Comparison of ENCODE assay signal across 28 mouse cellular contexts in genomic region chr5:9326863-9327262, GRCm38 (mm10).
DNase-seq lines count a peak whose midpoint lies in the region; ATAC-seq and TF ChIP-seq lines count a peak whose summit lies in the region.
"Had no signal": no experiment of that assay in that cellular context is flagged by ENCODE, and none has a peak within 500 bp of the region (broad histone marks: within the 10 kb centered on the region; RNA-seq: fewer than 3 reads in every experiment).

No protein-coding gene starts in this region.

- no peak overlapping the region for H3K4me2 ChIP-seq in hindbrain, embryonic 13.5 days
- no peak overlapping the region for H3K4me2 ChIP-seq in hindbrain, embryonic 12.5 days (replicated peaks)
- no peak overlapping the region for H3K4me2 ChIP-seq in hindbrain, postnatal 0 days (ENCODE audit: low read depth, low read length)
- no peak overlapping the region for H3K4me2 ChIP-seq in neural tube, embryonic 13.5 days
- H3K4me2 ChIP-seq in neural tube, embryonic 15.5 days, result no peak overlapping the region
- H3K4me2 ChIP-seq: embryonic facial prominence, embryonic 13.5 days; embryonic facial prominence, embryonic 15.5 days; forebrain, embryonic 12.5 days had no signal

- no peaks in the 10 kb centered on the region for H3K4me1 ChIP-seq in hindbrain, embryonic 13.5 days (replicated peaks)
- no peaks in the 10 kb centered on the region for H3K4me1 ChIP-seq in hindbrain, embryonic 12.5 days
- no peaks in the 10 kb centered on the region for H3K4me1 ChIP-seq in hindbrain, postnatal 0 days (ENCODE audit: insufficient read depth, low read length)
- H3K4me1 ChIP-seq in hindbrain, embryonic 10.5 days (replicated peaks), result no peaks in the 10 kb centered on the region
- H3K4me1 ChIP-seq in neural tube, embryonic 13.5 days (replicated peaks), result 0 out of 2 replicates have a peak, but pooled peaks cover 4% of the 10 kb centered on the region
- no peaks in the 10 kb centered on the region for H3K4me1 ChIP-seq in neural tube, embryonic 15.5 days
- H3K4me1 ChIP-seq: embryonic facial prominence, embryonic 13.5 days; embryonic facial prominence, embryonic 15.5 days; forebrain, embryonic 10.5 days; forebrain, embryonic 12.5 days had no signal

- WGBS in hindbrain, embryonic 13.5 days, result 54% methylated on average over 1 of the region's 1 CpGs
- 50% methylated on average over 1 of the region's 1 CpGs for WGBS in hindbrain, embryonic 12.5 days
- WGBS in hindbrain, postnatal 0 days, result 45% methylated on average over 1 of the region's 1 CpGs
- WGBS in hindbrain, embryonic 10.5 days, result 62% methylated on average over 1 of the region's 1 CpGs
- 39% methylated on average over 1 of the region's 1 CpGs for WGBS in neural tube, embryonic 13.5 days
- WGBS in neural tube, embryonic 15.5 days, result 44% methylated on average over 1 of the region's 1 CpGs

- H3K27me3 ChIP-seq in hindbrain, embryonic 13.5 days, result no peaks in the 10 kb centered on the region
- no peaks in the 10 kb centered on the region for H3K27me3 ChIP-seq in hindbrain, embryonic 12.5 days
- H3K27me3 ChIP-seq in hindbrain, postnatal 0 days (ENCODE audit: insufficient read depth, low read length), result no peaks in the 10 kb centered on the region
- no peaks in the 10 kb centered on the region for H3K27me3 ChIP-seq in hindbrain, embryonic 10.5 days (ENCODE audit: insufficient read depth, poor library complexity, severe bottlenecking)
- H3K27me3 ChIP-seq in neural tube, embryonic 13.5 days, result no peaks in the 10 kb centered on the region
- no peaks in the 10 kb centered on the region for H3K27me3 ChIP-seq in neural tube, embryonic 15.5 days (replicated peaks)
- H3K27me3 ChIP-seq: CH12.LX; embryonic facial prominence, embryonic 13.5 days; embryonic facial prominence, embryonic 15.5 days; forebrain, embryonic 12.5 days had no signal

- no peaks in the 10 kb centered on the region for H3K9me3 ChIP-seq in hindbrain, embryonic 13.5 days
- H3K9me3 ChIP-seq in hindbrain, embryonic 12.5 days (replicated peaks), result no peaks in the 10 kb centered on the region
- no peaks in the 10 kb centered on the region for H3K9me3 ChIP-seq in hindbrain, postnatal 0 days (ENCODE audit: low read length)
- no peaks in the 10 kb centered on the region for H3K9me3 ChIP-seq in hindbrain, embryonic 10.5 days
- H3K9me3 ChIP-seq in neural tube, embryonic 13.5 days, result no peaks in the 10 kb centered on the region
- H3K9me3 ChIP-seq in neural tube, embryonic 15.5 days (replicated peaks), result no peaks in the 10 kb centered on the region
- H3K9me3 ChIP-seq: embryonic facial prominence, embryonic 13.5 days; embryonic facial prominence, embryonic 15.5 days; forebrain, embryonic 10.5 days; forebrain, embryonic 12.5 days; G1E had no signal

- no peak for TF ChIP-seq CTCF in hindbrain, postnatal 0 days (IDR thresholded peaks at IDR 0.05; ENCODE audit: low read depth)

- no peak overlapping the region for H3K4me3 ChIP-seq in hindbrain, embryonic 13.5 days
- no peak overlapping the region for H3K4me3 ChIP-seq in hindbrain, embryonic 12.5 days
- no peak overlapping the region for H3K4me3 ChIP-seq in hindbrain, postnatal 0 days (ENCODE audit: low read length)
- no peak overlapping the region for H3K4me3 ChIP-seq in hindbrain, embryonic 10.5 days
- no peak overlapping the region for H3K4me3 ChIP-seq in neural tube, embryonic 13.5 days
- H3K4me3 ChIP-seq in neural tube, embryonic 15.5 days (replicated peaks), result no peak overlapping the region
- H3K4me3 ChIP-seq: embryonic facial prominence, embryonic 13.5 days; embryonic facial prominence, embryonic 15.5 days; erythroblast, embryonic 14.5 days; forebrain, embryonic 10.5 days; forebrain, embryonic 12.5 days had no signal

- H3K9ac ChIP-seq in hindbrain, embryonic 13.5 days, result no peak overlapping the region
- no peak overlapping the region for H3K9ac ChIP-seq in hindbrain, embryonic 12.5 days
- H3K9ac ChIP-seq in hindbrain, postnatal 0 days (replicated peaks; ENCODE audit: low read length), result no peak overlapping the region
- no peak overlapping the region for H3K9ac ChIP-seq in neural tube, embryonic 13.5 days
- no peak overlapping the region for H3K9ac ChIP-seq in neural tube, embryonic 15.5 days (replicated peaks)
- H3K9ac ChIP-seq: embryonic facial prominence, embryonic 13.5 days; embryonic facial prominence, embryonic 15.5 days; forebrain, embryonic 12.5 days had no signal

- DNase-seq in hindbrain, postnatal 0 days (ENCODE audit: low spot score), result no peak
- no peak for DNase-seq in hindbrain, embryonic 10.5 days (ENCODE audit: low spot score)
- no peak for DNase-seq in neural tube, embryonic 10.5 days (ENCODE audit: extremely low spot score, low spot score)
- DNase-seq: adrenal gland, adult 2 months; adrenal gland, postnatal 10 days; adrenal gland, postnatal 25 days; B cell, adult 2 months; cerebellum, adult 11 months; cerebellum, adult 18-20 months; cerebellum, adult 8-10 months; cerebellum, adult 9-11 months; cerebellum, postnatal 14 days; cerebellum, postnatal 36 days; embryo, embryonic 11 days had no signal

- no peak overlapping the region for H3K27ac ChIP-seq in hindbrain, embryonic 13.5 days
- H3K27ac ChIP-seq in hindbrain, embryonic 12.5 days, result no peak overlapping the region
- no peak overlapping the region for H3K27ac ChIP-seq in hindbrain, postnatal 0 days
- no peak overlapping the region for H3K27ac ChIP-seq in hindbrain, embryonic 10.5 days
- no peak overlapping the region for H3K27ac ChIP-seq in neural tube, embryonic 13.5 days (replicated peaks)
- H3K27ac ChIP-seq in neural tube, embryonic 15.5 days (replicated peaks), result 0 out of 2 replicates have a peak overlapping the region, but pooled peaks have one; percentile 56
- H3K27ac ChIP-seq: embryonic facial prominence, embryonic 13.5 days; embryonic facial prominence, embryonic 15.5 days; forebrain, embryonic 10.5 days; forebrain, embryonic 12.5 days had no signal

- H3K36me3 ChIP-seq in hindbrain, embryonic 13.5 days, result no peaks in the 10 kb centered on the region
- H3K36me3 ChIP-seq in hindbrain, embryonic 12.5 days, result no peaks in the 10 kb centered on the region
- H3K36me3 ChIP-seq in hindbrain, postnatal 0 days (ENCODE audit: insufficient read depth, low read length), result no peaks in the 10 kb centered on the region
- no peaks in the 10 kb centered on the region for H3K36me3 ChIP-seq in hindbrain, embryonic 10.5 days
- H3K36me3 ChIP-seq in neural tube, embryonic 13.5 days, result no peaks in the 10 kb centered on the region
- H3K36me3 ChIP-seq in neural tube, embryonic 15.5 days, result no peaks in the 10 kb centered on the region
- H3K36me3 ChIP-seq: embryonic facial prominence, embryonic 13.5 days; embryonic facial prominence, embryonic 15.5 days; forebrain, embryonic 10.5 days; forebrain, embryonic 12.5 days; G1E had no signal

- peak; percentile 69; the same call in 1 of the 2 replicates for ATAC-seq in hindbrain, embryonic 13.5 days (ENCODE audit: low FRiP score)
- no peak for ATAC-seq in hindbrain, embryonic 12.5 days (ENCODE audit: low FRiP score)
- ATAC-seq in hindbrain, postnatal 0 days, result 0 out of 2 replicates have a peak, but pooled peaks have one; percentile 45
- ATAC-seq in neural tube, embryonic 13.5 days (ENCODE audit: low read depth), result peak; percentile 72
- ATAC-seq in neural tube, embryonic 15.5 days (ENCODE audit: low FRiP score), result peak; percentile 68
- no peak for ATAC-seq in megakaryocyte, adult 5-6 weeks (ENCODE audit: poor library complexity, severe bottlenecking)
- ATAC-seq: CD4-positive, CD25-positive, alpha-beta regulatory T cell, adult 4 months; forebrain, embryonic 14.5 days had no signal

Comparison
In these comparisons a context has a peak if more than half of its experiments do, and no peak if none do; other contexts are left out.
1. ATAC-seq: peak in hindbrain, embryonic 13.5 days (single experiment), hindbrain, postnatal 0 days (single experiment), neural tube, embryonic 13.5 days (single experiment) and neural tube, embryonic 15.5 days (single experiment); none in hindbrain, embryonic 12.5 days (single experiment) and megakaryocyte, adult 5-6 weeks (single experiment).